Mouse (Mus musculus) ES-Bruce4 (cell line): ENCODE results near the gene Nobox. TPM values are rescaled to one million over a fixed set of nuclear protein-coding genes. Genes with fewer than 3 reads are reported as not detected.

Source experiments
- H3K27ac ChIP-seq: 2 replicates; pipeline ENCODE4 v1.5.1; 2012; ENCODE audit warnings: low read length, inconsistent platforms; ENCODE audit not compliant: insufficient read depth
- H3K27me3 ChIP-seq: 2 replicates; pipeline ENCODE4 v1.6.1; 2012; ENCODE audit warnings: mild to moderate bottlenecking, low read length, inconsistent platforms; ENCODE audit not compliant: control insufficient read depth, poor library complexity, insufficient read depth, severe bottlenecking
- H3K36me3 ChIP-seq: 2 replicates; pipeline ENCODE4 v1.6.1; 2012; ENCODE audit warnings: inconsistent platforms, mild to moderate bottlenecking, low read length, moderate library complexity; ENCODE audit not compliant: control insufficient read depth, poor library complexity, insufficient read depth, severe bottlenecking
- H3K4me1 ChIP-seq: one replicate; pipeline ENCODE4 v1.8.1; 2011; ENCODE audit warnings: low read length; ENCODE audit not compliant: control insufficient read depth, insufficient read depth
- H3K4me3 ChIP-seq: 2 replicates; pipeline ENCODE4 v1.5.1; 2011; ENCODE audit warnings: low read depth, mild to moderate bottlenecking, low read length
- H3K9ac ChIP-seq: 2 replicates; pipeline ENCODE4 v1.6.1; 2012; ENCODE audit warnings: low read depth, mild to moderate bottlenecking, inconsistent platforms; ENCODE audit not compliant: poor library complexity, severe bottlenecking
- H3K9me3 ChIP-seq: replicated peaks from 2 replicates; pipeline ENCODE4 v1.6.1; 2012; ENCODE audit warnings: mild to moderate bottlenecking, low read length, inconsistent platforms; ENCODE audit not compliant: control insufficient read depth, poor library complexity, insufficient read depth, severe bottlenecking
- CTCF ChIP-seq: IDR thresholded peaks from one replicate; pipeline ENCODE4 v1.8.1; 2011; ENCODE audit warnings: low read depth, low read length
- EP300 ChIP-seq: IDR thresholded peaks from 2 replicates; pipeline ENCODE4 v1.6.1; 2011; ENCODE audit warnings: low read depth, low read length; ENCODE audit not compliant: insufficient read depth
- POLR2A ChIP-seq: IDR thresholded peaks from one replicate; pipeline ENCODE4 v1.8.1; 2011; ENCODE audit warnings: low read length; ENCODE audit not compliant: insufficient read depth
- polyA plus RNA-seq: library from polyadenylated mRNA; stranded (reverse); fragments of >200 nt; gene quantifications from 2 replicates; pipeline ENCODE4 v1.2.4, GENCODE M21; 2011; ENCODE audit warnings: low read depth; ENCODE audit not compliant: missing spikeins, insufficient read depth, insufficient read length

Nobox gene
- polyA plus RNA-seq, 1 experiment = 0.37 TPM

- Histone ChIP-seq H3K27me3 (no peaks in the 10 kb centered on the region), H3K36me3 (no peaks in the 10 kb centered on the region; the same call in 1 of the 2 replicates), H3K9ac (no peak overlapping the region), H3K9me3 (no peaks in the 10 kb centered on the region), H3K4me1 (no peaks in the 10 kb centered on the region), H3K27ac (no peak overlapping the region), H3K4me3 (no peak overlapping the region)
- TF ChIP-seq POLR2A (no peak), CTCF (no peak), EP300 (no peak)
These were observed 16.8 kb downstream of the Nobox start for GRCm38 (mm10) chr6:43292471-43293076.

DNA sequence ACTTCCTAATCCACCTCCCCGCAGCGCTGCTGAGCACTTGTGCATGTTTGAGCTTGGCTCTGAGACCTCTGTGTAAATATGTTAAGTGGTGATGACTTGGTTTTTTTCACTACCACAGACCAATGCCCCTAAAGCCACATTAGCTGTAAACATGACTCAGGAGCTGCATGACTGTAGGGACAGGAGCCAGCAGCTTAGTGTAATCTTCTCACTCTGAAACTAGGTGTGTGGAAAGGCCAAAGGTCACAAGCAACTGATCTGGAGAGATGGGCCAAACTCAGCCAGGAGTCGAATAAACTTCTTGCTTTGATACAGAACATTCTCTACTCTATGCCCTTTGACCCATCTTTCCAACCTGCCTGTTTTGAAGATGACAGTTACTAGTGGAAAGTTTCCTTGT is 17.3 kb downstream of the Nobox start:
- Histone ChIP-seq H3K9ac (no peak overlapping the region), H3K4me3 (no peak overlapping the region), H3K36me3 (no peaks in the 10 kb centered on the region; the same call in 1 of the 2 replicates), H3K4me1 (no peaks in the 10 kb centered on the region), H3K27ac (no peak overlapping the region; the same call in 1 of the 2 replicates), H3K9me3 (no peaks in the 10 kb centered on the region), H3K27me3 (no peaks in the 10 kb centered on the region)
- TF ChIP-seq CTCF (no peak), POLR2A (no peak), EP300 (no peak)

DNA sequence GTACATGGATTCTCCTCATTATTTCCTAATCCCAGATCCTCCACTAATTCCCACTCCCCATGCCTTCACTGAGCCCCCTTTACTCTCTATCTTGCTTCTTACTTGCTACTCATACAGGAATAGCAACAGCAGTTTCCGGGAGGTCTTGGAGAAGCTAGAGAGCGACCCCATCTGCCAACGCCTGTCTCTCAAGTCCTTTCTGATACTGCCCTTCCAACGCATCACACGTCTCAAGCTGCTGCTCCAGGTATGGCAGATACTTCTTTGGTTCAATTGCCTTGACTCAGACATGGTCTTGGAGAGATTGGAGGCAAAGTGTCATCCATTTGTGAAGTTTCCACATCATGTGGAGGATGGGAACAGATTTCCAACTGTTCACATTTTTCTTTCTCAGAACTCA is 28.9 kb downstream of the Nobox start:
- Histone ChIP-seq H3K36me3 (peaks cover 6% of the 10 kb centered on the region), H3K4me3 (no peak overlapping the region)

DNA sequence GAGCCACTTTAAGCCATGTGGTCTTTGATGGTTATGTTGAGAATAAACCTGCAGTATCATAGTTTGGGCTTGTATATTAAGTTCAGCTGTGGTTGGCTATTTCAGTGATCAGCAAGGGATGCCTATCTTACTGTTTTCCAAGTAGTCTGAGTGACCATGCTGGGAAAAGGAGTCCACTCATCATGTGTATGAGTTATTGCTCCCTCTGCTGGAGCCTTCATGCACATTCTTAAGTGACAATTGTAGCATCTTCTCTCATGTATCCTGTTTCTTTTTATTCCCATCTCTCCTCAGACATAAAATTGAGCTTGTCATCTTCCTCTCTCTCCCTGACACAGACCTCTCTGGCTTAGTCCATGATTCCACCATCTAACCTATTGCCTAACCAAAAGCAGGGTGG is 31.1 kb downstream of the Nobox start:
- Histone ChIP-seq H3K9ac (no peak overlapping the region), H3K4me3 (no peak overlapping the region), H3K27me3 (no peaks in the 10 kb centered on the region), H3K36me3 (peaks cover 6% of the 10 kb centered on the region), H3K27ac (no peak overlapping the region), H3K4me1 (no peaks in the 10 kb centered on the region), H3K9me3 (no peaks in the 10 kb centered on the region)
- TF ChIP-seq EP300 (no peak), CTCF (no peak), POLR2A (no peak)

More for the DNA sequence above, 28.9 kb downstream of the Nobox start:
- Histone ChIP-seq H3K9me3 (no peaks in the 10 kb centered on the region), H3K27me3 (no peaks in the 10 kb centered on the region), H3K27ac (no peak overlapping the region), H3K9ac (no peak overlapping the region), H3K4me1 (no peaks in the 10 kb centered on the region)
- TF ChIP-seq EP300 = no peak
- TF ChIP-seq CTCF = no peak
- TF ChIP-seq POLR2A = no peak

DNA sequence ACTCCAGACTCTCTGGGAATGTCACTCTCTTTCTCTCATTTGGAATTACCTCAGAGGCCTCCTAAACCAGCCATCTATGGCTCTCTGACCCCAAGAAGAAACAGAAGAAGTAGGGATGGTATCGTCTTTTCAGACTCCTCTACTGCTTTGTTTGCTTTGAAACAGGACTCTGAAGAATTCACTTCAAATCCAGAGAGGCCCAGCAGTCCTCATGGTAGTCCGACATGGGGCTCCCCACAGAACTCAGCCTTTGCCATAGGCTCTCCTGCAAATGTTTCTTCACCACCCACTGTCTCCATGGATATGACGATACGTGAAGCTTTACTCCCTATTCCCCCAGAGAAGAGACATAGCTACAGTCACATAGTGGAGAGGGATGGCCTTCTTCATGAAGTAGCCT is 35.2 kb downstream of the Nobox start:
- no peak for TF ChIP-seq EP300
- TF ChIP-seq POLR2A = no peak
- TF ChIP-seq CTCF = no peak
- Histone ChIP-seq H3K4me3 (no peak overlapping the region), H3K36me3 (no peaks in the 10 kb centered on the region), H3K9me3 (no peaks in the 10 kb centered on the region), H3K27me3 (no peaks in the 10 kb centered on the region), H3K27ac (no peak overlapping the region), H3K9ac (no peak overlapping the region), H3K4me1 (no peaks in the 10 kb centered on the region)

GRCm38 (mm10) chr6:43272597-43272996 is 36.8 kb downstream of the Nobox start:
- H3K36me3 ChIP-seq = no peaks in the 10 kb centered on the region
- H3K27ac ChIP-seq = no peak overlapping the region
- TF ChIP-seq POLR2A (no peak), CTCF (no peak), EP300 (no peak)
- H3K9ac ChIP-seq = no peak overlapping the region
- H3K4me1 ChIP-seq = no peaks in the 10 kb centered on the region
- no peaks in the 10 kb centered on the region for H3K27me3 ChIP-seq
- H3K4me3 ChIP-seq = no peak overlapping the region
- no peaks in the 10 kb centered on the region for H3K9me3 ChIP-seq
